Mouse (Mus musculus) liver, postnatal 0 days (tissue): ENCODE measurements around the gene Fam205c. TPM values are rescaled to one million over a fixed set of nuclear protein-coding genes. Genes with fewer than 3 reads are reported as not detected.

Source experiments
- ATAC-seq: fragments of 200-750 bp; cut with Nextera tagmentation; 2 replicates; pipeline ENCODE4 v1.8.0; 2017; ENCODE audit warnings: mild to moderate bottlenecking, moderate library complexity
- DNase-seq: peaks from one replicate; pipeline ENCODE4 v3.0.0-alpha.2; 2016
- H3K27ac ChIP-seq: fragments of 300-500 bp; sonication (generic); 2 replicates; pipeline ENCODE4 v1.5.1; 2014; ENCODE audit warnings: antibody characterized with exemption, moderate library complexity, mild to moderate bottlenecking, low read depth
- H3K27me3 ChIP-seq: fragments of 300-500 bp; sonication (generic); 2 replicates; pipeline ENCODE4 v1.6.1; 2014; ENCODE audit warnings: low read length, control low read depth, mixed read lengths; ENCODE audit not compliant: insufficient read depth
- H3K36me3 ChIP-seq: fragments of 300-500 bp; sonication (generic); replicated peaks from 2 replicates; pipeline ENCODE4 v1.6.1; 2014; ENCODE audit warnings: mild to moderate bottlenecking, control low read depth, low read length, moderate library complexity, mixed read lengths; ENCODE audit not compliant: insufficient read depth
- H3K4me1 ChIP-seq: fragments of 300-500 bp; sonication (generic); 2 replicates; pipeline ENCODE4 v1.6.1; 2014; ENCODE audit warnings: antibody characterized with exemption, mild to moderate bottlenecking, control low read depth; ENCODE audit not compliant: insufficient read depth
- H3K4me2 ChIP-seq: fragments of 300-500 bp; sonication (generic); 2 replicates; pipeline ENCODE4 v1.6.1; 2014; ENCODE audit warnings: low read depth, mild to moderate bottlenecking, low read length, moderate library complexity, mixed read lengths
- H3K4me3 ChIP-seq: fragments of 300-500 bp; sonication (generic); 2 replicates; pipeline ENCODE4 v1.5.1; 2014; ENCODE audit warnings: low read depth, low read length
- H3K9ac ChIP-seq: fragments of 300-500 bp; sonication (generic); replicated peaks from 2 replicates; pipeline ENCODE4 v1.6.1; 2014; ENCODE audit warnings: mild to moderate bottlenecking, moderate library complexity
- H3K9me3 ChIP-seq: fragments of 300-500 bp; sonication (generic); 2 replicates; pipeline ENCODE4 v1.6.1; 2016; ENCODE audit warnings: mild to moderate bottlenecking, control low read depth, low read length, mixed read lengths
- CTCF ChIP-seq: sonication (generic); IDR thresholded peaks from 2 replicates; pipeline ENCODE4 v1.5.1; 2016; ENCODE audit warnings: antibody characterized with exemption, low read depth
- EP300 ChIP-seq: IDR thresholded peaks from 2 replicates; pipeline ENCODE4 v1.6.1; 2016; ENCODE audit warnings: antibody characterized with exemption, low read depth, mild to moderate bottlenecking
- WGBS: fragments of 180-500 bp; shearing (Covaris S2); extraction: QIAGEN DNeasy Blood & Tissue Kit; methylation state at CpG from one replicate; pipeline ENCODE4 v1.1.7; 2014; ENCODE audit not compliant: insufficient replicate concordance; 5-methylcytosine and 5-hydroxymethylcytosine counted together
- polyA plus RNA-seq: library from polyadenylated mRNA; unstranded; fragments of >200 nt; fragmentation: Nextera tagmentation; extraction: Ambion mirVana; gene quantifications from 2 replicates; pipeline ENCODE4 v1.2.1, GENCODE M21; 2015

Fam205c gene
- polyA plus RNA-seq, 1 experiment from 2014 or later, result 0.39 TPM

DNA sequence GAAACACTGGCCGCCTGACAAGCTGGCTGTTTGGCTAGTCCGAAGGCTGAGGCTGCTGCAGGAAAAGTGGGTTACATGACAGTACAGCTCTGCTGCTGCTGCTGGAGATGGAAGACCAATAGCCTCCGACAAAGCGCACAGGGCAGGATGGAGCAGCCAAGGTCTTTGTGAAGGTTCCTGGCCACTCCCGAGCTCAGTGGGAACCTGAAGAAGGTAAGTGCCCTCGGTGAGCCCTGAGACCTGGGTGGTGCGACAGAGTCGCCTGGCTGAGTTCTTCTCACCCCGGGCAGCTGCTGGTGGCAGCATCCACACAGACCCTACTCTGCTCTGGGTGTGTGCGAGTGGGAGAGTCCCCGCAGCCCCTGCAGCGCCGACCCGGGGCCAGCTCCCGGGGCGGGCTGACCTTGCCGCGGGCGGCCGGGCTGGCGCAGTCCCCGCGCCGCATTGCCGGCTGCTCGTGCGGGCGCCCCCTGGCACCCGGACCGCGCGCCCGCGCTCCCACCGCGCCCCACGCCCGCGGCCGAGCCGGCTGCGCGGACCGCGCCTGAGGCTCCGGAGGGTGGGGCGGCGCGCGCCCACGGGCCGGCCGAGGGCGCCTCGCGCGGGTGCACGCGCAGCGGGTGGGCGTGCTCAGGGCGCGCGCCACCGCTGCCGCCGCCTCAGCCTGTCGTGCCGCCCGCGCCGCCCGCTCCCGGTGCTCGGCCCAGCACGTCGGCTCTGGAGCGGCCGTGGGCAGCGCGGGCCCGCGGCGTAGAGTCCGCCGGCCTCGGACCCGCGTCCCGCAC, 42.8 kb upstream of the Fam205c start, which contains the start of gene Phf24:
Gene Phf24 (plus strand): TSS at position 44 of the 785 bp plus-strand sequence.
- Histone ChIP-seq H3K9ac (0 out of 2 replicates have a peak within 1 kb of the TSS, but pooled peaks have one; percentile 7), H3K4me1 (peaks cover 3% of the 10 kb centered on the region; the same call in 1 of the 2 replicates), H3K27me3 (peaks cover 40% of the 10 kb centered on the region), H3K4me2 (peak within 1 kb of the TSS; percentile 76), H3K27ac (no peak within 1 kb of the TSS), H3K9me3 (no peaks in the 10 kb centered on the region), H3K36me3 (no peaks in the 10 kb centered on the region), H3K4me3 (peak within 1 kb of the TSS; percentile 49)
- no peak for ATAC-seq
- WGBS, result 5% methylated on average over 48 of the region's 90 CpGs
- TF ChIP-seq CTCF (no peak), EP300 (no peak)
- no peak for DNase-seq

DNA sequence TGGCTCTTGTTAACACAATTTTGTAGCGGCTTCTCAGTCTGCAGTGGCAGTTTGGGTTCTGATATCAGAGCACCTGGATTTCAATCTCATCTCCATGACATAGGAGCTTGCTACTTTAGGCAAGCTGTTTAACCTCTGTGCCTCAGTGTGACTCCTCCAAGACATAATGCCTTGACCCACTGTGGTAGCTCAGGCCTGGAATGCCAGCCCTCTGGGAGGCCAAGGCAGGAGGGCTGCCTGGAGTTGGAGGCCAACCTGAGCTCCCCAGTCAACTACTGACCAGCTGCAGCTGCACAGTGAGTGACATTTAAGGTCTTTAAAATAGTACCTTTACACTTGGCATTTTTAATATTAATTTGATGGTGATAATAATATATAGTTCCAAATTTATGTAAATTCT, 41.9 kb upstream of the Fam205c start:
- Histone ChIP-seq H3K9ac (no peak overlapping the region), H3K36me3 (no peaks in the 10 kb centered on the region), H3K27me3 (peaks cover 40% of the 10 kb centered on the region), H3K27ac (no peak overlapping the region), H3K9me3 (no peaks in the 10 kb centered on the region), H3K4me2 (no peak overlapping the region), H3K4me3 (no peak overlapping the region), H3K4me1 (peaks cover 3% of the 10 kb centered on the region; the same call in 1 of the 2 replicates)
- WGBS, result 78% methylated on average over 1 of the region's 1 CpGs
- ATAC-seq, result no peak
- TF ChIP-seq CTCF, result no peak
- no peak for TF ChIP-seq EP300
- no peak for DNase-seq

GRCm38 (mm10) chr4:42915311-42915710, 41.3 kb upstream of the Fam205c start:
- DNase-seq, result no peak
- whole genome bisulfite sequencing, result 73% methylated on average over 12 of the region's 12 CpGs

GRCm38 (mm10) chr4:42913391-42913790, 39.4 kb upstream of the Fam205c start:
- peaks cover 33% of the 10 kb centered on the region for H3K27me3 ChIP-seq
- 42% methylated on average over 10 of the region's 10 CpGs for WGBS
- DNase-seq, result no peak
- H3K9ac ChIP-seq, result no peak overlapping the region
- TF ChIP-seq CTCF (no peak), EP300 (no peak)
- no peak overlapping the region for H3K4me2 ChIP-seq
- H3K4me3 ChIP-seq, result no peak overlapping the region
- peaks cover 3% of the 10 kb centered on the region; the same call in 1 of the 2 replicates for H3K4me1 ChIP-seq
- ATAC-seq, result no peak
- no peaks in the 10 kb centered on the region for H3K9me3 ChIP-seq
- H3K36me3 ChIP-seq, result no peaks in the 10 kb centered on the region
- no peak overlapping the region for H3K27ac ChIP-seq

More at GRCm38 (mm10) chr4:42915311-42915710, 41.3 kb upstream of the Fam205c start:
- Histone ChIP-seq H3K4me2 (no peak overlapping the region), H3K9me3 (no peaks in the 10 kb centered on the region), H3K9ac (no peak overlapping the region), H3K27ac (no peak overlapping the region), H3K36me3 (no peaks in the 10 kb centered on the region), H3K4me1 (peaks cover 3% of the 10 kb centered on the region; the same call in 1 of the 2 replicates), H3K4me3 (no peak overlapping the region), H3K27me3 (peaks cover 40% of the 10 kb centered on the region)
- ATAC-seq, result no peak
- TF ChIP-seq CTCF (no peak), EP300 (no peak)

DNA sequence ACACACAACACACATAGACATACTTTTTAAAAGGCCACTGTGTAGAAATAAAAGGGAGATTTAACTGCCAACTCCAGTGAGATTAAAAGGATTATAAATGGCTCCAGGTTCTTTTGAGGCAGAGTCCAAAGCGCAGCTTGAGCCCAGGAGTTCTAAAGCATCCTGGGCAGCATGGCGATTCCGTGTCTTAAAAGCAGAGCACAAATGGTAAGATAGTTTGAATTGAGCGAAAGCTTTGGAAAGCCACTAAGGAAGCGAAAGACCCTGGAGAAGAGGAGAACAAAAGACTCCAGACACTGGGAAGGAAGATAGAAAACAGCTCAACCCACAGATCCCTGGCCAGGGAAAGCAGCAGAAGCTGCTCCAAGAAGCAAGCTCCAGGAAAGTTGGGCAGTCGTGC, 30.9 kb upstream of the Fam205c start:
- ATAC-seq (no peak), DNase-seq (no peak)
- H3K36me3 ChIP-seq, result no peaks in the 10 kb centered on the region
- H3K9me3 ChIP-seq, result no peaks in the 10 kb centered on the region
- 78% methylated on average over 6 of the region's 6 CpGs for WGBS
- H3K4me1 ChIP-seq, result no peaks in the 10 kb centered on the region
- no peaks in the 10 kb centered on the region for H3K27me3 ChIP-seq
- no peak overlapping the region for H3K27ac ChIP-seq
- no peak overlapping the region for H3K4me2 ChIP-seq
- TF ChIP-seq EP300 (no peak), CTCF (no peak)
- H3K4me3 ChIP-seq, result no peak overlapping the region
- H3K9ac ChIP-seq, result no peak overlapping the region

- 79% methylated on average over 3 of the region's 3 CpGs for WGBS
- Histone ChIP-seq H3K9me3 (no peaks in the 10 kb centered on the region), H3K27me3 (no peaks in the 10 kb centered on the region), H3K4me3 (no peak overlapping the region), H3K36me3 (no peaks in the 10 kb centered on the region), H3K4me1 (no peaks in the 10 kb centered on the region), H3K9ac (no peak overlapping the region), H3K27ac (no peak overlapping the region), H3K4me2 (no peak overlapping the region)
- ATAC-seq (no peak), DNase-seq (no peak)
- TF ChIP-seq EP300, result no peak
- TF ChIP-seq CTCF, result no peak
These were observed 30.5 kb upstream of the Fam205c start for GRCm38 (mm10) chr4:42904523-42904922.
